Mouse (Mus musculus): Measurements from ENCODE around the gene Rsph10b.

Rsph10b gene

GRCm38 (mm10) chr5:143932831-143933230 is at the start of gene Rsph10b:
Gene Rsph10b, plus strand, starts transcription at chr5:143933035.
- no peak for DNase-seq (ENCODE audit: low spot score in 2 of 2)

GRCm38 (mm10) chr5:143885274-143885673 is 47.6 kb upstream of the Rsph10b start:
- no peak for DNase-seq (ENCODE audit: low spot score in 2 of 2)

GRCm38 (mm10) chr5:143890741-143891140 is 42.1 kb upstream of the Rsph10b start:
- DNase-seq (ENCODE audit: low spot score in 2 of 2) = no peak

- no peak for DNase-seq (ENCODE audit: low spot score in 2 of 2)
These were observed 40.5 kb upstream of the Rsph10b start for GRCm38 (mm10) chr5:143892255-143892886.

- no peak for DNase-seq (ENCODE audit: low spot score in 2 of 2)
These were observed 39.4 kb upstream of the Rsph10b start for GRCm38 (mm10) chr5:143893396-143893795.

- DNase-seq (ENCODE audit: low spot score in 2 of 2) = no peak
These were observed 35.1 kb upstream of the Rsph10b start, which contains the start of gene Ankrd61 for GRCm38 (mm10) chr5:143897635-143898330. Gene Ankrd61, minus strand, starts transcription at chr5:143897685.

GRCm38 (mm10) chr5:143902111-143902510 is 30.7 kb upstream of the Rsph10b start:
- no peak for DNase-seq (ENCODE audit: low spot score in 2 of 2)

GRCm38 (mm10) chr5:143903813-143904212 is 29.0 kb upstream of the Rsph10b start:
- DNase-seq (ENCODE audit: low spot score in 2 of 2) = no peak

- no peak for DNase-seq (ENCODE audit: low spot score in 2 of 2)
These were observed 26.4 kb upstream of the Rsph10b start for GRCm38 (mm10) chr5:143906429-143906828.

GRCm38 (mm10) chr5:143908926-143909325 is 23.9 kb upstream of the Rsph10b start:
- no peak for DNase-seq (ENCODE audit: low spot score in 2 of 2)

GRCm38 (mm10) chr5:143909417-143910400 is 23.1 kb upstream of the Rsph10b start, which contains the start of the genes Aimp2 and Pms2:
Gene Aimp2, minus strand, starts transcription at chr5:143909847.
Gene Pms2, plus strand, starts transcription at chr5:143909964.
- peak; percentile 96 to 97 for DNase-seq (ENCODE audit: low spot score in 2 of 2)

- no peak for DNase-seq (ENCODE audit: low spot score in 2 of 2)
These were observed 16.6 kb upstream of the Rsph10b start for GRCm38 (mm10) chr5:143916221-143916620.

GRCm38 (mm10) chr5:143917418-143917817 is 15.4 kb upstream of the Rsph10b start:
- DNase-seq (ENCODE audit: low spot score in 2 of 2) = peak; percentile 50 to 60

GRCm38 (mm10) chr5:143918120-143918519 is 14.7 kb upstream of the Rsph10b start:
- DNase-seq (ENCODE audit: low spot score in 2 of 2) = no peak

- DNase-seq (ENCODE audit: low spot score in 2 of 2) = peak in 1 of 2 experiments; percentile 13
These were observed 7.9 kb upstream of the Rsph10b start for GRCm38 (mm10) chr5:143924781-143925452.

- no peak for DNase-seq (ENCODE audit: low spot score in 2 of 2)
These were observed 5.0 kb upstream of the Rsph10b start, which contains the start of gene Gm42421 for GRCm38 (mm10) chr5:143927875-143928274. Gene Gm42421, plus strand, starts transcription at chr5:143928175.

- DNase-seq (ENCODE audit: low spot score in 2 of 2) = no peak
These were observed 3.5 kb upstream of the Rsph10b start for GRCm38 (mm10) chr5:143929291-143929690.

- DNase-seq (ENCODE audit: low spot score in 2 of 2) = no peak
These were observed 2.2 kb upstream of the Rsph10b start for GRCm38 (mm10) chr5:143930656-143931055.

- no peak for DNase-seq (ENCODE audit: low spot score in 2 of 2)
These were observed 813 bp upstream of the Rsph10b start for GRCm38 (mm10) chr5:143931863-143932580.

GRCm38 (mm10) chr5:143933414-143933813 is 579 bp downstream of the Rsph10b start:
- DNase-seq (ENCODE audit: low spot score in 2 of 2) = no peak

- no peak for DNase-seq (ENCODE audit: low spot score in 2 of 2)
These were observed 1.0 kb downstream of the Rsph10b start for GRCm38 (mm10) chr5:143933875-143934274.

Data from spleen, postnatal 36 days (tissue).